Mouse (Mus musculus): Measurements from ENCODE around the gene Ptpn12. TPM values are rescaled to one million over a fixed set of nuclear protein-coding genes. Genes with fewer than 3 reads are reported as not detected.

The Ptpn12 gene
- 44.6 and 45.5 TPM in 2 replicates for total RNA-seq (2017)

GRCm38 (mm10) chr5:21055820-21056531 is at the start of gene Ptpn12:
TSS of gene Ptpn12 (minus strand) at chr5:21055911.
- peak; percentile 88 for ATAC-seq (replicated peaks; ENCODE audit: low read depth, poor library complexity, severe bottlenecking)

GRCm38 (mm10) chr5:21091179-21091578 is 35.5 kb upstream of the Ptpn12 start:
- no peak for ATAC-seq (replicated peaks; ENCODE audit: low read depth, poor library complexity, severe bottlenecking)

- no peak for ATAC-seq (replicated peaks; ENCODE audit: low read depth, poor library complexity, severe bottlenecking)
Observed at GRCm38 (mm10) chr5:21057217-21057616, 1.5 kb upstream of the Ptpn12 start.

GRCm38 (mm10) chr5:21056595-21056994 is 884 bp upstream of the Ptpn12 start:
- ATAC-seq (replicated peaks; ENCODE audit: low read depth, poor library complexity, severe bottlenecking): no peak

GRCm38 (mm10) chr5:21055071-21055819 is 466 bp downstream of the Ptpn12 start:
- ATAC-seq (replicated peaks; ENCODE audit: low read depth, poor library complexity, severe bottlenecking): no peak

GRCm38 (mm10) chr5:21054472-21055070 is 1.1 kb downstream of the Ptpn12 start:
- ATAC-seq (replicated peaks; ENCODE audit: low read depth, poor library complexity, severe bottlenecking): peak; percentile 15

- ATAC-seq (replicated peaks; ENCODE audit: low read depth, poor library complexity, severe bottlenecking): no peak
Observed at GRCm38 (mm10) chr5:21053571-21054307, 2.0 kb downstream of the Ptpn12 start.

- ATAC-seq (replicated peaks; ENCODE audit: low read depth, poor library complexity, severe bottlenecking): no peak
Observed at GRCm38 (mm10) chr5:21052521-21052920, 3.2 kb downstream of the Ptpn12 start.

GRCm38 (mm10) chr5:21050770-21051122 is 5.0 kb downstream of the Ptpn12 start:
- no peak for ATAC-seq (replicated peaks; ENCODE audit: low read depth, poor library complexity, severe bottlenecking)

- peak; percentile 27 for ATAC-seq (replicated peaks; ENCODE audit: low read depth, poor library complexity, severe bottlenecking)
Observed at GRCm38 (mm10) chr5:21050061-21050769, 5.5 kb downstream of the Ptpn12 start.

GRCm38 (mm10) chr5:21049006-21049405 is 6.7 kb downstream of the Ptpn12 start:
- ATAC-seq (replicated peaks; ENCODE audit: low read depth, poor library complexity, severe bottlenecking): no peak

GRCm38 (mm10) chr5:21047114-21047513 is 8.6 kb downstream of the Ptpn12 start:
- ATAC-seq (replicated peaks; ENCODE audit: low read depth, poor library complexity, severe bottlenecking): no peak

GRCm38 (mm10) chr5:21046150-21047048 is 9.3 kb downstream of the Ptpn12 start:
- ATAC-seq (replicated peaks; ENCODE audit: low read depth, poor library complexity, severe bottlenecking): peak; percentile 28; the same call in 1 of the 2 replicates

GRCm38 (mm10) chr5:21045462-21045861 is 10.2 kb downstream of the Ptpn12 start:
- ATAC-seq (replicated peaks; ENCODE audit: low read depth, poor library complexity, severe bottlenecking): peak; percentile 44

GRCm38 (mm10) chr5:21038100-21038499 is 17.6 kb downstream of the Ptpn12 start:
- ATAC-seq (replicated peaks; ENCODE audit: low read depth, poor library complexity, severe bottlenecking): no peak

GRCm38 (mm10) chr5:21035689-21036480 is 19.8 kb downstream of the Ptpn12 start:
- peak; percentile 80 for ATAC-seq (replicated peaks; ENCODE audit: low read depth, poor library complexity, severe bottlenecking)

- no peak for ATAC-seq (replicated peaks; ENCODE audit: low read depth, poor library complexity, severe bottlenecking)
Observed at GRCm38 (mm10) chr5:21034388-21034966, 21.2 kb downstream of the Ptpn12 start.

Data from common myeloid progenitor, adult 5-6 weeks (primary cell).